Mouse (Mus musculus) lung, embryonic 16.5 days (tissue): ENCODE results near the gene Fry. TPM values are rescaled to one million over a fixed set of nuclear protein-coding genes. Genes with fewer than 3 reads are reported as not detected.

Experiments used
- ATAC-seq: fragments of 200-750 bp; cut with Nextera tagmentation; 2 replicates; pipeline ENCODE4 v1.8.0; 2017; ENCODE audit warnings: low read depth, mild to moderate bottlenecking, moderate library complexity
- H3K27ac ChIP-seq: fragments of 300-500 bp; sonication (generic); 2 replicates; pipeline ENCODE4 v1.5.1; 2014; ENCODE audit warnings: mild to moderate bottlenecking, control low read depth, low read length
- H3K27me3 ChIP-seq: fragments of 300-500 bp; sonication (generic); 2 replicates; pipeline ENCODE4 v1.6.1; 2014; ENCODE audit warnings: low read depth, low read length, mixed read lengths; ENCODE audit not compliant: control insufficient read depth, insufficient read depth
- H3K36me3 ChIP-seq: fragments of 300-500 bp; sonication (generic); 2 replicates; pipeline ENCODE4 v1.6.1; 2014; ENCODE audit warnings: low read length; ENCODE audit not compliant: control insufficient read depth, insufficient read depth
- H3K4me1 ChIP-seq: fragments of 300-500 bp; sonication (generic); replicated peaks from 2 replicates; pipeline ENCODE4 v1.6.1; 2014; ENCODE audit warnings: low read length, mixed read lengths; ENCODE audit not compliant: control insufficient read depth, insufficient read depth
- H3K4me2 ChIP-seq: fragments of 300-500 bp; sonication (generic); 2 replicates; pipeline ENCODE4 v1.6.1; 2014; ENCODE audit warnings: low read depth, low read length, control low read depth
- H3K4me3 ChIP-seq: fragments of 300-500 bp; sonication (generic); 2 replicates; pipeline ENCODE4 v1.5.1; 2014; ENCODE audit warnings: mild to moderate bottlenecking, low read length, control low read depth
- H3K9ac ChIP-seq: fragments of 300-500 bp; sonication (generic); 2 replicates; pipeline ENCODE4 v1.6.1; 2014; ENCODE audit warnings: low read length, control low read depth
- H3K9me3 ChIP-seq: fragments of 300-500 bp; sonication (generic); 2 replicates; pipeline ENCODE4 v1.6.1; 2016; ENCODE audit warnings: low read length; ENCODE audit not compliant: control insufficient read depth
- WGBS: fragments of 180-500 bp; shearing (Covaris S2); extraction: QIAGEN DNeasy Blood & Tissue Kit; methylation state at CpG from one replicate; pipeline ENCODE4 v1.1.7; 2014; 5-methylcytosine and 5-hydroxymethylcytosine counted together
- polyA plus RNA-seq: library from polyadenylated mRNA; unstranded; fragments of >200 nt; fragmentation: Nextera tagmentation; extraction: Ambion mirVana; gene quantifications from 2 replicates; pipeline ENCODE4 v1.2.1, GENCODE M21; 2015

Fry gene
- polyA plus RNA-seq, 1 experiment from 2014 or later = 8.9 TPM

GRCm38 (mm10) chr5:150281084-150281483 lies 162.6 kb downstream of the Fry start:
- no peak overlapping the region for H3K4me3 ChIP-seq
- no peak overlapping the region for H3K9ac ChIP-seq
- H3K9me3 ChIP-seq = peaks cover 3% of the 10 kb centered on the region
- H3K27me3 ChIP-seq = no peaks in the 10 kb centered on the region
- H3K36me3 ChIP-seq = no peaks in the 10 kb centered on the region
- no peak for ATAC-seq
- H3K27ac ChIP-seq = no peak overlapping the region
- no peaks in the 10 kb centered on the region for H3K4me1 ChIP-seq
- 75% methylated on average over 2 of the region's 2 CpGs for WGBS
- H3K4me2 ChIP-seq = no peak overlapping the region

DNA sequence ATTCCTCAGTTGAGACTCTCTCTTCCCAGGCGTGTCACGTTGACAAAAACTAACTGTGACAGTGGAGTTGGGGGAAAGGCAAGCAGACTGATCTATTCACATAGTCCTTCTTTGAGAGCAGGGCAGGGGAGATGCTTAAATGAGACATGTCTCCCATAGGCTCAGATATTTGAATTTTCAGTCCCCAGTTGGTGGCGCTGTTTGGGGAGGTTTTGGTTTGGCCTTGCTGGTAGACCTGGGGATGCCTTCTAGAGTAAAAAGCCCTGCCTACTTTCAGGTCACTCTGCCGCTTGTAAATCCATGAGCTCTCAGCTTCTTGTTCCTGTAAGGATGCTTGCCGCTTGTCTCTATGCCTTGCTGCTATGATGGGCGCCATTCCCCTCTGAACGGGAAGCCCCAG lies 163.6 kb downstream of the Fry start:
- H3K9ac ChIP-seq = no peak overlapping the region
- no peaks in the 10 kb centered on the region for H3K4me1 ChIP-seq
- no peaks in the 10 kb centered on the region for H3K36me3 ChIP-seq
- no peak overlapping the region for H3K27ac ChIP-seq
- H3K4me2 ChIP-seq = no peak overlapping the region
- H3K4me3 ChIP-seq = no peak overlapping the region
- peaks cover 3% of the 10 kb centered on the region for H3K9me3 ChIP-seq
- 78% methylated on average over 7 of the region's 7 CpGs for WGBS
- no peaks in the 10 kb centered on the region for H3K27me3 ChIP-seq
- no peak for ATAC-seq

- no peak overlapping the region for H3K4me2 ChIP-seq
- no peaks in the 10 kb centered on the region for H3K36me3 ChIP-seq
- H3K9me3 ChIP-seq = no peaks in the 10 kb centered on the region
- no peak overlapping the region for H3K27ac ChIP-seq
- 43% methylated on average over 7 of the region's 7 CpGs for WGBS
- no peaks in the 10 kb centered on the region for H3K27me3 ChIP-seq
- H3K9ac ChIP-seq = no peak overlapping the region
- no peak for ATAC-seq
- no peaks in the 10 kb centered on the region for H3K4me1 ChIP-seq
- H3K4me3 ChIP-seq = no peak overlapping the region
Observed at GRCm38 (mm10) chr5:150287949-150288348, 169.5 kb downstream of the Fry start.

- no peak for ATAC-seq
Observed at GRCm38 (mm10) chr5:150289611-150290010, 171.2 kb downstream of the Fry start.

GRCm38 (mm10) chr5:150290494-150291199 lies 172.2 kb downstream of the Fry start:
- no peaks in the 10 kb centered on the region for H3K36me3 ChIP-seq
- no peaks in the 10 kb centered on the region for H3K27me3 ChIP-seq
- H3K4me3 ChIP-seq = no peak overlapping the region
- no peak overlapping the region for H3K4me2 ChIP-seq
- H3K9ac ChIP-seq = no peak overlapping the region
- no peaks in the 10 kb centered on the region for H3K9me3 ChIP-seq
- no peak for ATAC-seq
- no peak overlapping the region for H3K27ac ChIP-seq
- 67% methylated on average over 4 of the region's 4 CpGs for WGBS
- no peaks in the 10 kb centered on the region for H3K4me1 ChIP-seq

More at GRCm38 (mm10) chr5:150289611-150290010, 171.2 kb downstream of the Fry start:
- no peaks in the 10 kb centered on the region for H3K9me3 ChIP-seq
- H3K4me1 ChIP-seq = no peaks in the 10 kb centered on the region
- no peaks in the 10 kb centered on the region for H3K27me3 ChIP-seq
- no peak overlapping the region for H3K27ac ChIP-seq
- no peak overlapping the region for H3K9ac ChIP-seq
- H3K4me3 ChIP-seq = no peak overlapping the region
- no peak overlapping the region for H3K4me2 ChIP-seq
- 78% methylated on average over 8 of the region's 8 CpGs for WGBS
- H3K36me3 ChIP-seq = no peaks in the 10 kb centered on the region

- H3K27me3 ChIP-seq = no peaks in the 10 kb centered on the region
- no peaks in the 10 kb centered on the region for H3K4me1 ChIP-seq
- no peaks in the 10 kb centered on the region for H3K9me3 ChIP-seq
- H3K9ac ChIP-seq = no peak overlapping the region
- no peak overlapping the region for H3K4me3 ChIP-seq
- ATAC-seq = no peak
- no peak overlapping the region for H3K4me2 ChIP-seq
- H3K36me3 ChIP-seq = no peaks in the 10 kb centered on the region
- WGBS = 82% methylated on average over 6 of the region's 6 CpGs
- H3K27ac ChIP-seq = no peak overlapping the region
Observed at GRCm38 (mm10) chr5:150291216-150291615, 172.8 kb downstream of the Fry start.

DNA sequence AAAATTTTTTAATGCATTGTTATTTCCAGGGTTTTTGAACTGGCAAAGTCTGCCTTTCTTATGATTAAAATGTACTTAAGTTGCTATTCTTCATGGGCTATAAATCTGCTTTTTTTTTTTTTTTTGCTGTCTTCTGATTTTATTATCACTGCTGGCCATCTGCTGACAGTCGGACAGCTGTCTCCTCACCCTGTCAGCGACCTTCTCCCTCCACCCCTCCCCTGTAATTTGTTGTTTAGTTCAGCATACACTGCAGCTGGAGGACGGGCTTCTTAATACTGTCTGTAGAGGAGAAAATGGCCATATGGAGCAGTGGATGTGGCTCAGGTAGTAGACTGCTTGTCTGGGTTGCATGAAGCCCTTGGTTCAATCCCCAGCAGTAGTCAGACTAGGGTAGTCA lies 173.7 kb downstream of the Fry start:
- Histone ChIP-seq H3K4me1 (no peaks in the 10 kb centered on the region), H3K9ac (no peak overlapping the region), H3K36me3 (no peaks in the 10 kb centered on the region), H3K9me3 (no peaks in the 10 kb centered on the region), H3K27me3 (no peaks in the 10 kb centered on the region), H3K27ac (no peak overlapping the region), H3K4me2 (no peak overlapping the region), H3K4me3 (no peak overlapping the region)
- WGBS = 33% methylated on average over 3 of the region's 3 CpGs
- ATAC-seq = 0 out of 2 replicates have a peak, but pooled peaks have one; percentile 38

- 42% methylated on average over 11 of the region's 11 CpGs for WGBS
- H3K9me3 ChIP-seq = no peaks in the 10 kb centered on the region
- H3K4me2 ChIP-seq = no peak overlapping the region
- H3K9ac ChIP-seq = no peak overlapping the region
- H3K36me3 ChIP-seq = no peaks in the 10 kb centered on the region
- no peak for ATAC-seq
- H3K27ac ChIP-seq = no peak overlapping the region
- H3K4me3 ChIP-seq = no peak overlapping the region
- H3K27me3 ChIP-seq = no peaks in the 10 kb centered on the region
- H3K4me1 ChIP-seq = no peaks in the 10 kb centered on the region
Observed at GRCm38 (mm10) chr5:150294306-150294705, 175.9 kb downstream of the Fry start.

GRCm38 (mm10) chr5:150295096-150295495 lies 176.7 kb downstream of the Fry start:
- peak; percentile 17; the same call in 1 of the 2 replicates for ATAC-seq
- Histone ChIP-seq H3K27me3 (no peaks in the 10 kb centered on the region), H3K4me3 (no peak overlapping the region), H3K4me2 (no peak overlapping the region), H3K9ac (no peak overlapping the region), H3K4me1 (no peaks in the 10 kb centered on the region), H3K36me3 (no peaks in the 10 kb centered on the region), H3K27ac (no peak overlapping the region), H3K9me3 (no peaks in the 10 kb centered on the region)
- whole genome bisulfite sequencing = 61% methylated on average over 11 of the region's 11 CpGs
